Mouse (Mus musculus): ENCODE measurements around the gene Tmem230. TPM values are rescaled to one million over a fixed set of nuclear protein-coding genes. Genes with fewer than 3 reads are reported as not detected.

Tmem230 gene
- polyA plus RNA-seq, 1 experiment from 2014 or later: 54.7 TPM

GRCm38 (mm10) chr2:132282453-132283174 lies 35.0 kb upstream of the Tmem230 start:
- ATAC-seq (ENCODE audit: low FRiP score, low read depth): peak; percentile 59; the same call in 1 of the 2 replicates
- H3K4me2 ChIP-seq (replicated peaks): peak overlapping the region; percentile 22
- WGBS: 11% methylated on average over 12 of the region's 12 CpGs

GRCm38 (mm10) chr2:132281560-132282452 lies 34.2 kb upstream of the Tmem230 start:
- 54% methylated on average over 10 of the region's 10 CpGs for WGBS
- ATAC-seq (ENCODE audit: low FRiP score, low read depth): 0 out of 2 replicates have a peak, but pooled peaks have one; percentile 8
- no peak overlapping the region; the same call in 1 of the 2 replicates for H3K4me2 ChIP-seq (replicated peaks)

More at GRCm38 (mm10) chr2:132282453-132283174, 35.0 kb upstream of the Tmem230 start:
- peaks cover 3% of the 10 kb centered on the region; the same call in 1 of the 2 replicates for H3K9me3 ChIP-seq
- no peak overlapping the region for H3K4me3 ChIP-seq
- H3K27ac ChIP-seq (replicated peaks): peak overlapping the region; percentile 64; the same call in 1 of the 2 replicates
- H3K9ac ChIP-seq (replicated peaks): no peak overlapping the region
- H3K4me1 ChIP-seq: peaks cover 41% of the 10 kb centered on the region
- H3K36me3 ChIP-seq: no peaks in the 10 kb centered on the region
- peaks cover 20% of the 10 kb centered on the region for H3K27me3 ChIP-seq

DNA sequence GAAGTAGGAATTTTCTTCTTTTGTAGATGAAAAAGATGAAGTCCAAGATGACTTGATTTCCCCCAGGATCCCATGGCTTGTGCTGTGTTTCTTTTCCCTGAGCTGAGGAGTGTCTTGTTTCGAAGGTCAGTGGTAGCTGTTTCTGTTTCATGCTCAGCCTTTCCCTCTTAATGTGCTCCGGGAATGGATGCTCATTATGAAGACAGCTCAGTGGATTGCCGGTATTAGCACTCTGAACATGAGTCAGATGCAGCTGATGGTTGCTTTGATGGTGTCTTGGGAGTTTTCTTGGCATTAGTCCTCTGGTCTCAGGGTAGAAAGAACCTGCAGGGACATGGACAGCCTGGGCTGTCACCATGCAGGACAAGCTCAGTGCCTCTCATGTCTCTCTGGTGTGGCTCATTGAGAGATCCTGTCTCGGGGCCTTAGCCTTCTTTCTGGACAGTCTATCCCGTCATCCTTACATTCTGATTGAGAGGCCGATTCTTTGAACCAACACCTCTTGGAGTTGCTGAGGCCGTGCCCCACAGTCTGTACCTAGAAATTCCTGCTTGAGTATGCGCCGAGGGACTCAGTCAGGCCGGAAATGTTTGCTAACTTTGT lies 33.0 kb upstream of the Tmem230 start:
- no peak overlapping the region for H3K27ac ChIP-seq (replicated peaks)
- no peak for ATAC-seq (ENCODE audit: low FRiP score, low read depth)
- 92% methylated on average over 10 of the region's 10 CpGs for WGBS
- H3K36me3 ChIP-seq: no peaks in the 10 kb centered on the region
- H3K27me3 ChIP-seq: peaks cover 20% of the 10 kb centered on the region
- no peak overlapping the region for H3K9ac ChIP-seq (replicated peaks)
- H3K9me3 ChIP-seq: no peaks in the 10 kb centered on the region
- peaks cover 41% of the 10 kb centered on the region for H3K4me1 ChIP-seq
- H3K4me3 ChIP-seq: no peak overlapping the region
- H3K4me2 ChIP-seq (replicated peaks): no peak overlapping the region

More at GRCm38 (mm10) chr2:132281560-132282452, 34.2 kb upstream of the Tmem230 start:
- Histone ChIP-seq H3K27ac (replicated peaks) (no peak overlapping the region), H3K36me3 (no peaks in the 10 kb centered on the region), H3K27me3 (peaks cover 20% of the 10 kb centered on the region), H3K9me3 (peaks cover 2% of the 10 kb centered on the region; the same call in 1 of the 2 replicates), H3K4me1 (peaks cover 41% of the 10 kb centered on the region), H3K4me3 (no peak overlapping the region), H3K9ac (replicated peaks) (no peak overlapping the region)

GRCm38 (mm10) chr2:132279978-132280377 lies 32.4 kb upstream of the Tmem230 start:
- H3K9ac ChIP-seq (replicated peaks): no peak overlapping the region
- peaks cover 41% of the 10 kb centered on the region for H3K4me1 ChIP-seq
- H3K4me2 ChIP-seq (replicated peaks): no peak overlapping the region
- no peaks in the 10 kb centered on the region for H3K9me3 ChIP-seq
- no peak for ATAC-seq (ENCODE audit: low FRiP score, low read depth)
- no peak overlapping the region for H3K27ac ChIP-seq (replicated peaks)
- 69% methylated on average over 4 of the region's 4 CpGs for WGBS
- peaks cover 14% of the 10 kb centered on the region for H3K27me3 ChIP-seq
- no peak overlapping the region for H3K4me3 ChIP-seq
- H3K36me3 ChIP-seq: no peaks in the 10 kb centered on the region

DNA sequence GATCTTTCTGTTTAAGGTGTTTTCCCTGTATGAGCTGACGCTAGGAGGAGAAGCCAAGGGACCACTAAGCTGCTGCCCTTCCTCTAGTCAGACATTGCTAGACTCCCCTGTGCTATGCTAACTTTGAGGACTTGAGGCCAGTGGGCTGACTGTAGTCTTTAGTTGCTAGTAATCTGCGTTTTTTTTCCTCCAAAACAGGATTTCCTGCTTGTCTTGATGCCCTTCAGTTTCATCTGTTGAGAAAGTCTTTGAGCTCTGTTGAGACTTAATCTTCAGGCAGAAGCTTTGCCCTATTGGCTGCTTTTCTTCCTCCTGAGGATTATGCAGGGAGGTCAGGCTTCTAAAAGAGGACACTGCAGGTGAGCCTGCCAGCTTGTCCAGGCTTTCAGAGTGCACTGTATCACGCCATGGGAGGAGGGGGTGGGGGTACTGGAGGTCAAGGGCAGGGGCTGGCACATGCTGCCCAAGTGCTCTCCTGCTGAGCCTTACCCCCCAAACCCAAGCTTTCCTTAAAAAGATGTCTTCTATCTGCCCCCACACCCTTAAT lies 31.8 kb upstream of the Tmem230 start:
- Histone ChIP-seq H3K27me3 (peaks cover 9% of the 10 kb centered on the region), H3K4me2 (replicated peaks) (no peak overlapping the region), H3K9me3 (no peaks in the 10 kb centered on the region), H3K9ac (replicated peaks) (no peak overlapping the region), H3K36me3 (no peaks in the 10 kb centered on the region), H3K4me3 (no peak overlapping the region), H3K27ac (replicated peaks) (no peak overlapping the region), H3K4me1 (peaks cover 37% of the 10 kb centered on the region)
- no peak for ATAC-seq (ENCODE audit: low FRiP score, low read depth)
- WGBS: 42% methylated on average over 3 of the region's 3 CpGs

DNA sequence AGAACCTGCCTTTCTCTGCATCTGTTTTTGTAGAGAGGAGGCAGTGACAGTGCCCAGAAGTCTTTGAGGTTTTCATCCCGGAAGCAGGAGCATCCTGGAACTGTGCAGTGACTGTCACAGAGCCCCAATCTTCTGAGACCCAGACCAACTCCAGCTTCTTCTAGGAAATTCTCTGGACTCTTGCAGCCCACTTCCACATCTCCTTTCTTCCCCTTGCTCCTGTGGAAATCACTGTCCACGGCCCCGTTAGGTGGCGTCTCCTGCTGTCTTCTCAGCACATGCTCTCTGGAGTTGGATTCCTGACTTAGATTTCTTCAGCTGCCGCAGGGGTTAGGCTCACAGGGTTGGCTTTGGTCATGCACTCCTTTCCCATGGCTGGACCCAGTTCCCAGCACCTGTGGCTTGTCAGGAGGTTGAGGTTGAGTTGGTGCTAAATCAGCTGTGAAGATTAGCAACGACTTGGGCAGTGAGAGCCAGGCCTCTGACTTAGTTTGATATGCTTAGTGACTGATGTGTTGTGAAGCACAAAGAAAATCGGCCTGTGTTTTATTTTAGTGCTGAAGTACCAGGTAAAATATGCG lies 30.8 kb upstream of the Tmem230 start:
- Histone ChIP-seq H3K4me1 (peaks cover 26% of the 10 kb centered on the region), H3K27ac (replicated peaks) (no peak overlapping the region), H3K4me2 (replicated peaks) (no peak overlapping the region), H3K36me3 (no peaks in the 10 kb centered on the region), H3K27me3 (peaks cover 4% of the 10 kb centered on the region; the same call in 1 of the 2 replicates), H3K9me3 (no peaks in the 10 kb centered on the region), H3K9ac (replicated peaks) (no peak overlapping the region), H3K4me3 (no peak overlapping the region)
- 71% methylated on average over 8 of the region's 8 CpGs for WGBS
- ATAC-seq (ENCODE audit: low FRiP score, low read depth): no peak

DNA sequence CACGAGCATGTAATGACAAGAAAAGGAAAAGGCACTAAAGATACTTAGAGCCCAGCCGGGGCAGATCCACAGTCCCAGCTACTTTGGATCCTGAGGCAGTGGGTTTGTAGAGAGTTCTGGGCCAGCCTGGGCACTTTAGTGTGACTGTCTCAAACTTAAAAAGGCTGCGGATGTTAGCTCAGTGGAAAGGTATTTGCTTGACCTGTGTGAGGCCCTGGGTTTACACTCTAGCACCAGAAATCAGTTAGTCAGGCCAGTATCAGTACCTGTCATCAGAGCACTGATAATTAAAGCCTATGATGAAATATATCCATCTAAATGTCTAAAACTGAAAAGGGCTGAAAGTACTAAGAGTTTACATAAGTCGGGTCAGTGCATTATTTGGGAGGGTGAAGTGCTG lies 28.6 kb upstream of the Tmem230 start:
- ATAC-seq (ENCODE audit: low FRiP score, low read depth): no peak
- 90% methylated on average over 4 of the region's 4 CpGs for WGBS

GRCm38 (mm10) chr2:132275527-132275926 lies 27.9 kb upstream of the Tmem230 start:
- no peak overlapping the region for H3K4me2 ChIP-seq (replicated peaks)
- H3K9me3 ChIP-seq: no peaks in the 10 kb centered on the region
- H3K27ac ChIP-seq (replicated peaks): no peak overlapping the region
- no peak for ATAC-seq (ENCODE audit: low FRiP score, low read depth)
- peaks cover 5% of the 10 kb centered on the region for H3K4me1 ChIP-seq
- no peaks in the 10 kb centered on the region for H3K36me3 ChIP-seq
- H3K27me3 ChIP-seq: peaks cover 1% of the 10 kb centered on the region; the same call in 1 of the 2 replicates
- H3K4me3 ChIP-seq: no peak overlapping the region
- WGBS: 78% methylated on average over 4 of the region's 4 CpGs
- no peak overlapping the region for H3K9ac ChIP-seq (replicated peaks)

More for the DNA sequence above, 28.6 kb upstream of the Tmem230 start:
- Histone ChIP-seq H3K4me2 (replicated peaks) (no peak overlapping the region), H3K36me3 (no peaks in the 10 kb centered on the region), H3K27me3 (peaks cover 4% of the 10 kb centered on the region; the same call in 1 of the 2 replicates), H3K9me3 (no peaks in the 10 kb centered on the region), H3K4me1 (peaks cover 5% of the 10 kb centered on the region), H3K9ac (replicated peaks) (no peak overlapping the region), H3K27ac (replicated peaks) (no peak overlapping the region), H3K4me3 (no peak overlapping the region)

GRCm38 (mm10) chr2:132272694-132273389 lies 25.2 kb upstream of the Tmem230 start:
- Histone ChIP-seq H3K27ac (replicated peaks) (no peak overlapping the region), H3K9me3 (no peaks in the 10 kb centered on the region), H3K4me2 (replicated peaks) (no peak overlapping the region), H3K4me3 (no peak overlapping the region), H3K4me1 (no peaks in the 10 kb centered on the region), H3K27me3 (no peaks in the 10 kb centered on the region), H3K36me3 (no peaks in the 10 kb centered on the region), H3K9ac (replicated peaks) (no peak overlapping the region)
- 82% methylated on average over 6 of the region's 6 CpGs for WGBS
- no peak for ATAC-seq (ENCODE audit: low FRiP score, low read depth)

DNA sequence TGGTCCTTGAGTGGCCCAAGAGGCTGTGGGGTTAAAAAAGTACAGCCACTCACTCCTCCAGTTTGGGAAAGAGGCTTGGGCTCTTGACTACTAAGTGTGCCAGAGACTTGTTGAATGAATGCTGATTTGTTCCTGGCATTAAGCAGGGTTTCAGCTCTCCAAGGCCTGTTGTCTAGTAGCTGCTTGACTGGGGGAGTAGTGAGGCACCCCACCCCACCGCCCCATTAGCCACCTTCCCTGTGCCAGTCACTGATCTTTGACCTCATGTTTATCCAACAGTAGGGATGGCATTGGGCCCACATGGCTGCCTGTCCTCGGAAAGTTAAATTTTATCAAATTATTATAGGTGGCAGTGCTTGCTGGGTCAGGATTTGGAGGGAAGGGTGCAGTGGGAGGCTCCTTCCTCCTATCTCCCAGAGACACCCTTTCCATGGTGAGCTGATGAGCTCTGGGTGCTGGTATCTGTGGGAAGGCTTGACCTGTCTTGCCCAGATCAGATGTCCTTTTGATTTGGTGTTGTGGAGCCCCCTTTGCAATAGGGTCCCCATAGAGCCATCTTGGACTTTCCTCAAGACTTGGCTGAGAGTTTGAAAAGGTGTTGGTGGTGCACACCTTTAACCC lies 22.8 kb upstream of the Tmem230 start:
- H3K27me3 ChIP-seq: no peaks in the 10 kb centered on the region
- H3K36me3 ChIP-seq: no peaks in the 10 kb centered on the region
- no peak overlapping the region for H3K27ac ChIP-seq (replicated peaks)
- H3K9me3 ChIP-seq: no peaks in the 10 kb centered on the region
- H3K4me3 ChIP-seq: no peak overlapping the region
- no peaks in the 10 kb centered on the region for H3K4me1 ChIP-seq
- WGBS: 94% methylated on average over 2 of the region's 2 CpGs
- ATAC-seq (ENCODE audit: low FRiP score, low read depth): no peak
- no peak overlapping the region for H3K9ac ChIP-seq (replicated peaks)
- H3K4me2 ChIP-seq (replicated peaks): no peak overlapping the region

All from midbrain, embryonic 12.5 days (tissue).